Mouse (Mus musculus) common myeloid progenitor, adult 5-6 weeks (primary cell): Measurements from ENCODE around the gene Hyal1. TPM values are rescaled to one million over a fixed set of nuclear protein-coding genes. Genes with fewer than 3 reads are reported as not detected.
A peak's percentile ranks its signal among the peaks of the same experiment; 100 is the strongest.
"Not testable (repeated sequence)": the region's sequence is repeated elsewhere in the genome, so short reads cannot be mapped to it uniquely, and the experiment has no call there.

Source experiments
- ATAC-seq: replicated peaks from 2 replicates; pipeline ENCODE4 v1.8.0; 2016; ENCODE audit warnings: low read depth, mild to moderate bottlenecking, moderate TSS enrichment, inconsistent platforms; ENCODE audit not compliant: poor library complexity, severe bottlenecking
- total RNA-seq: library from RNA; stranded (forward); fragments of 200-1000, 187-1606 nt; gene quantifications from 2 replicates; pipeline ENCODE4 v1.2.3, GENCODE M21; 2017

Gene Hyal1
- total RNA-seq, 1 experiment from 2014 or later: 1.2 TPM

- ATAC-seq: no peak
Measured at GRCm38 (mm10) chr9:107549297-107550074, 27.2 kb upstream of the Hyal1 start.

- ATAC-seq: no peak
Measured at GRCm38 (mm10) chr9:107550491-107551116, 26.1 kb upstream of the Hyal1 start.

- peak; percentile 27 for ATAC-seq
Measured at GRCm38 (mm10) chr9:107551117-107551889, 25.4 kb upstream of the Hyal1 start, which contains the start of gene Rassf1. Gene Rassf1, plus strand, starts transcription at chr9:107551555.

GRCm38 (mm10) chr9:107551890-107552355, 24.8 kb upstream of the Hyal1 start:
- no peak for ATAC-seq

- no peak for ATAC-seq
Measured at GRCm38 (mm10) chr9:107552690-107553393, 23.9 kb upstream of the Hyal1 start.

- ATAC-seq: no peak
Measured at GRCm38 (mm10) chr9:107553541-107554318, 23.0 kb upstream of the Hyal1 start.

- ATAC-seq: peak; percentile 82
Measured at GRCm38 (mm10) chr9:107554319-107554825, 22.4 kb upstream of the Hyal1 start.

GRCm38 (mm10) chr9:107555031-107555457, 21.7 kb upstream of the Hyal1 start:
- ATAC-seq: peak; percentile 15; the same call in 1 of the 2 replicates

- no peak for ATAC-seq
Measured at GRCm38 (mm10) chr9:107555701-107556100, 21.0 kb upstream of the Hyal1 start.

GRCm38 (mm10) chr9:107556346-107556745, 20.4 kb upstream of the Hyal1 start:
- no peak for ATAC-seq

GRCm38 (mm10) chr9:107563029-107563581, 13.6 kb upstream of the Hyal1 start, which contains the start of gene Tusc2:
Gene Tusc2, plus strand, starts transcription at chr9:107563255.
- ATAC-seq: peak; percentile 96

- ATAC-seq: not testable (repeated sequence)
Measured at GRCm38 (mm10) chr9:107565556-107565955, 11.2 kb upstream of the Hyal1 start.

- no peak for ATAC-seq
Measured at GRCm38 (mm10) chr9:107566041-107566709, 10.6 kb upstream of the Hyal1 start.

GRCm38 (mm10) chr9:107566855-107567254, 9.9 kb upstream of the Hyal1 start:
- ATAC-seq: no peak

- ATAC-seq: no peak
Measured at GRCm38 (mm10) chr9:107567702-107568319, 8.9 kb upstream of the Hyal1 start, which contains the start of gene Hyal2. Gene Hyal2, plus strand, starts transcription at chr9:107567945.

GRCm38 (mm10) chr9:107568331-107569261, 8.1 kb upstream of the Hyal1 start:
- ATAC-seq: peak; percentile 75
